Mouse (Mus musculus) liver, postnatal 0 days (tissue): ENCODE data around the gene Napsa. TPM values are rescaled to one million over a fixed set of nuclear protein-coding genes. Genes with fewer than 3 reads are reported as not detected.

Source experiments
- ATAC-seq: fragments of 200-750 bp; cut with Nextera tagmentation; 2 replicates; pipeline ENCODE4 v1.8.0; 2017; ENCODE audit warnings: mild to moderate bottlenecking, moderate library complexity
- DNase-seq: peaks from one replicate; pipeline ENCODE4 v3.0.0-alpha.2; 2016
- H3K27ac ChIP-seq: fragments of 300-500 bp; sonication (generic); 2 replicates; pipeline ENCODE4 v1.5.1; 2014; ENCODE audit warnings: antibody characterized with exemption, moderate library complexity, mild to moderate bottlenecking, low read depth
- H3K27me3 ChIP-seq: fragments of 300-500 bp; sonication (generic); 2 replicates; pipeline ENCODE4 v1.6.1; 2014; ENCODE audit warnings: low read length, control low read depth, mixed read lengths; ENCODE audit not compliant: insufficient read depth
- H3K36me3 ChIP-seq: fragments of 300-500 bp; sonication (generic); replicated peaks from 2 replicates; pipeline ENCODE4 v1.6.1; 2014; ENCODE audit warnings: mild to moderate bottlenecking, control low read depth, low read length, moderate library complexity, mixed read lengths; ENCODE audit not compliant: insufficient read depth
- H3K4me1 ChIP-seq: fragments of 300-500 bp; sonication (generic); 2 replicates; pipeline ENCODE4 v1.6.1; 2014; ENCODE audit warnings: antibody characterized with exemption, mild to moderate bottlenecking, control low read depth; ENCODE audit not compliant: insufficient read depth
- H3K4me2 ChIP-seq: fragments of 300-500 bp; sonication (generic); 2 replicates; pipeline ENCODE4 v1.6.1; 2014; ENCODE audit warnings: low read depth, mild to moderate bottlenecking, low read length, moderate library complexity, mixed read lengths
- H3K4me3 ChIP-seq: fragments of 300-500 bp; sonication (generic); 2 replicates; pipeline ENCODE4 v1.5.1; 2014; ENCODE audit warnings: low read depth, low read length
- H3K9ac ChIP-seq: fragments of 300-500 bp; sonication (generic); replicated peaks from 2 replicates; pipeline ENCODE4 v1.6.1; 2014; ENCODE audit warnings: mild to moderate bottlenecking, moderate library complexity
- H3K9me3 ChIP-seq: fragments of 300-500 bp; sonication (generic); 2 replicates; pipeline ENCODE4 v1.6.1; 2016; ENCODE audit warnings: mild to moderate bottlenecking, control low read depth, low read length, mixed read lengths
- CTCF ChIP-seq: sonication (generic); IDR thresholded peaks from 2 replicates; pipeline ENCODE4 v1.5.1; 2016; ENCODE audit warnings: antibody characterized with exemption, low read depth
- EP300 ChIP-seq: IDR thresholded peaks from 2 replicates; pipeline ENCODE4 v1.6.1; 2016; ENCODE audit warnings: antibody characterized with exemption, low read depth, mild to moderate bottlenecking
- WGBS: fragments of 180-500 bp; shearing (Covaris S2); extraction: QIAGEN DNeasy Blood & Tissue Kit; methylation state at CpG from one replicate; pipeline ENCODE4 v1.1.7; 2014; ENCODE audit not compliant: insufficient replicate concordance; 5-methylcytosine and 5-hydroxymethylcytosine counted together
- polyA plus RNA-seq: library from polyadenylated mRNA; unstranded; fragments of >200 nt; fragmentation: Nextera tagmentation; extraction: Ambion mirVana; gene quantifications from 2 replicates; pipeline ENCODE4 v1.2.1, GENCODE M21; 2015

The Napsa gene
- polyA plus RNA-seq, 1 experiment from 2014 or later: 17.8 TPM

GRCm38 (mm10) chr7:44560435-44561400 lies 11.5 kb upstream of the Napsa start:
- Histone ChIP-seq H3K27me3 (no peaks in the 10 kb centered on the region), H3K4me1 (peaks cover 13% of the 10 kb centered on the region; the same call in 1 of the 2 replicates), H3K4me2 (no peak overlapping the region), H3K9ac (no peak overlapping the region), H3K36me3 (no peaks in the 10 kb centered on the region), H3K9me3 (no peaks in the 10 kb centered on the region), H3K27ac (no peak overlapping the region; the same call in 1 of the 2 replicates), H3K4me3 (no peak overlapping the region)
- WGBS: 52% methylated on average over 18 of the region's 18 CpGs
- TF ChIP-seq CTCF (peak; percentile 85), EP300 (no peak)
- ATAC-seq (peak; percentile 65), DNase-seq (peak; percentile 83)

DNA sequence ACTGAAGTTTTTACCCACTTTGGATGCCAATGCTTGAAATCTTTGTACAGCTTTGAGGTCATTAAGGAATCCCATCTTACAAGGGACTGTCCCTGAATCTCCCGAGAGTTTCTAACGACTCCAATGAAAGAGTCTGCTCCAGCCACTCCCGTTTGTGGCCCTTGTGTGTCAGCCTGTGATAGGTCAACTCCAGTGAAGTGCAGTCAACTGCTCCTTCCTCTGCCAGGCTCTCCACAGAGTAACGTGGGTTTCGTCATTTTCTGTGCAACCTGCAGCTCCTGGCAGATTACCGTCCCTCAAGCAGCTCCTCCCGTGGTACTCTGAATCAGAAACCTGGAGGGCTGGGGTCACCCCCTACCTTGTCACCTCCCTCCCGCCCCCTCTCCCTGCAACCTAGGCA lies 8.9 kb upstream of the Napsa start:
- Histone ChIP-seq H3K27me3 (0 out of 2 replicates have a peak, but pooled peaks cover 2% of the 10 kb centered on the region), H3K9me3 (no peaks in the 10 kb centered on the region), H3K36me3 (no peaks in the 10 kb centered on the region), H3K4me3 (no peak overlapping the region), H3K4me2 (no peak overlapping the region), H3K4me1 (peaks cover 6% of the 10 kb centered on the region; the same call in 1 of the 2 replicates), H3K27ac (no peak overlapping the region), H3K9ac (no peak overlapping the region)
- 32% methylated on average over 8 of the region's 8 CpGs for WGBS
- TF ChIP-seq EP300 (no peak), CTCF (no peak)
- no peak for ATAC-seq
- no peak for DNase-seq

GRCm38 (mm10) chr7:44564486-44564885 lies 7.7 kb upstream of the Napsa start:
- no peaks in the 10 kb centered on the region for H3K36me3 ChIP-seq
- no peaks in the 10 kb centered on the region for H3K9me3 ChIP-seq
- H3K4me2 ChIP-seq: no peak overlapping the region
- no peak for ATAC-seq
- TF ChIP-seq EP300 (no peak), CTCF (no peak)
- 80% methylated on average over 10 of the region's 10 CpGs for WGBS
- 0 out of 2 replicates have a peak, but pooled peaks cover 2% of the 10 kb centered on the region for H3K27me3 ChIP-seq
- H3K27ac ChIP-seq: no peak overlapping the region
- H3K9ac ChIP-seq: no peak overlapping the region
- peaks cover 6% of the 10 kb centered on the region; the same call in 1 of the 2 replicates for H3K4me1 ChIP-seq
- DNase-seq: no peak
- H3K4me3 ChIP-seq: no peak overlapping the region

GRCm38 (mm10) chr7:44565414-44565813 lies 6.8 kb upstream of the Napsa start:
- H3K9ac ChIP-seq: no peak overlapping the region
- no peaks in the 10 kb centered on the region for H3K9me3 ChIP-seq
- H3K4me1 ChIP-seq: peaks cover 5% of the 10 kb centered on the region; the same call in 1 of the 2 replicates
- H3K27me3 ChIP-seq: 0 out of 2 replicates have a peak, but pooled peaks cover 2% of the 10 kb centered on the region
- no peaks in the 10 kb centered on the region for H3K36me3 ChIP-seq
- no peak for TF ChIP-seq CTCF
- no peak for TF ChIP-seq EP300
- H3K4me3 ChIP-seq: no peak overlapping the region
- WGBS: 49% methylated on average over 6 of the region's 6 CpGs
- ATAC-seq (no peak), DNase-seq (no peak)
- H3K27ac ChIP-seq: no peak overlapping the region
- H3K4me2 ChIP-seq: no peak overlapping the region

DNA sequence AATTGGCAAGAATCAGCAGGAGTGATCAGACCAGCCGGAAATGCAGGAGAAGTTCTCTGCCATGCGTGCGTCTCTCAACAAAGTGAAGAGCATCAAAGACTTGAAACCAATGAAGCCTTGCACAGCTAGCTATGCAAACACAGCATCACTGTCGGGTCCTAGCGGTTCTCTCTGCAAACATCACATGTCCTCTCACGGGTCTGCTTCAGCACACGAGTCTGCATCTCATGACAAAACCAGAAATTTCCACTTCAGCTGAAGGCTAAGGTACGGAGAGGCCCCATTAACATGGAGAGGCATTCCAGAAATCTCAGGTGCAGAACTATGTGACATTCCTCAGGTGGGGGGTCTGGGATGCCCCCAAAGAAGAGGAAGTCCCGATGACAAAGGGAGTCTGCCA lies 3.4 kb upstream of the Napsa start:
- TF ChIP-seq EP300 (no peak), CTCF (no peak)
- Histone ChIP-seq H3K27me3 (0 out of 2 replicates have a peak, but pooled peaks cover 2% of the 10 kb centered on the region), H3K4me1 (peaks cover 8% of the 10 kb centered on the region; the same call in 1 of the 2 replicates), H3K4me3 (no peak overlapping the region), H3K4me2 (no peak overlapping the region), H3K9me3 (no peaks in the 10 kb centered on the region), H3K9ac (no peak overlapping the region), H3K36me3 (no peaks in the 10 kb centered on the region), H3K27ac (no peak overlapping the region)
- ATAC-seq (no peak), DNase-seq (no peak)
- WGBS: 59% methylated on average over 9 of the region's 9 CpGs

- 68% methylated on average over 6 of the region's 6 CpGs for WGBS
- Histone ChIP-seq H3K36me3 (no peaks in the 10 kb centered on the region), H3K4me1 (peaks cover 9% of the 10 kb centered on the region; the same call in 1 of the 2 replicates), H3K4me3 (no peak overlapping the region), H3K4me2 (no peak overlapping the region), H3K9me3 (no peaks in the 10 kb centered on the region), H3K27me3 (0 out of 2 replicates have a peak, but pooled peaks cover 2% of the 10 kb centered on the region), H3K9ac (no peak overlapping the region), H3K27ac (peak overlapping the region; percentile 71; the same call in 1 of the 2 replicates)
- ATAC-seq: no peak
- TF ChIP-seq CTCF (no peak), EP300 (no peak)
- DNase-seq: no peak
These were observed 1.2 kb upstream of the Napsa start for GRCm38 (mm10) chr7:44570989-44571388.
